Mouse (Mus musculus): ENCODE results near the gene Aff1. TPM values are rescaled to one million over a fixed set of nuclear protein-coding genes. Genes with fewer than 3 reads are reported as not detected.

Gene Aff1
- total RNA-seq, 2 experiments from 2014 or later, result 30.1 to 39.8 TPM

DNA sequence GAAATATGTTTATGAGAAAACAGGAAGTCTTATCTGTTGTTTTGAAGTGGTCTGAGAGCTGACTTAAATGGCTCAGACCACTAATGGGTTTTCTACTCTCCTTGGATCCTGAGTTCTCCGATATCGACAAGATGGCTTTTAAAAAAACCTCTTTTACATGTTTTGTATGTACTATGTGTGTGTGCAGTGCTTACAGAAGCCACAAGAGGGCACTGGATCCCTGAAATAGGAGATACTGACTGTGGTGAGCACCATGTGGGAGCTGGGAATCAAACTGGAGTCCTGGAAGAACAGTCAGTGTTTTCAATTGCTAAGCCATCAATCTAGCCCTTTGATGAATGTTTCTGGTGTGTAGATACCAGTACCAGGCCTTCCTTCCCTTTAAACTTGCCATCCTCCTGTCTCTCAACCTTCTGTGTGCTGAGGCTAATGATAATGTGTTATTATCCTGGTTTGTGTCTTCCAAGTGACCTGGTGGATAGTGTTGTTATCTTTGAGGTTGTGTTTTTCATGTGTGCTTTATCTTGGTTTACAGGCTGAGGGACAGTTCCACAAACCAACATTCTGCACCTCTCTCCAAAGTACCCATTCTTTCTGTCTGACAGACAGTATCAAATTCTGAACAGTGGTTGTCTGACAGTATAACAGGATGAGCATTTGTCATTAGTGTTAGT, 73.7 kb downstream of the Aff1 start:
- DNase-seq, result no peak
- intact Hi-C loops (cut with DNase I), result no loop called here

DNA sequence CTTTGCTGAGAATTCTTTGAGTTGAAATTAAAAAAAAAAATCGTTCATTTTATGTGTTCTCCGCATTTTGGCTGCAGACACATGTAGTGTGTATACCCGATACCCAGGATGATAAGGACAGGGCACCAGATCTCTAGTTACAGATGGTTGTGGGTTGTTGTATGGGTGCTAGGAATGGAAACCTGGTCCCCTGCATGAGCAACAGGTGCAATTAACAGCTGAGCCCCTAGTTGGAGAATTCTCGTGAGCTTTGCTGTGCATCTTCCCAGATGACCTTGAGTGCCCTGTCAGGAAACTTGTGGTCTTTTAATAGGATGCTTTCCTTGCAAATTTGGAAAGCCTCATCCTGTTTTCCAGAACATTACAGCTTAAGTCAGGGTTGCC, 74.2 kb downstream of the Aff1 start:
- DNase-seq, result no peak
- intact Hi-C loops (cut with DNase I), result no loop called here

DNA sequence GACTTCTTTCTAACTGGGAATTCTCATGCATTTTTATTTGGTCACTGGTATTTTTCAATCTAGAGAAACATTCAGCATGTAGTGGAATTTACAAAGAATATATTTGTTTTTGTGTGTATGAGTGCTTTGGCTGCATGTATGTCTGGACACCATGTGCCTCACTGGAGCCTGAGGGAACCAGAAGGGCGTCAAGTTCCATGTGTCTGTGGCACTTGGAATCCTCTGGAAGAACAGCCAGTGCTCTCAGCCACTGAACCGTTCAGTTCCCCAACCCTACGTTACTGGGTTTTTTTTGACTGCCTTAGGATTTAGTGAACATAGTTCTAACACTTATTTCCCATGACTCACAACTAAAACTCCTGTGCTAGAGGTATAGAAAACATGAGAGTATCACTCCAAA, 76.8 kb downstream of the Aff1 start:
- DNase-seq, result no peak

DNA sequence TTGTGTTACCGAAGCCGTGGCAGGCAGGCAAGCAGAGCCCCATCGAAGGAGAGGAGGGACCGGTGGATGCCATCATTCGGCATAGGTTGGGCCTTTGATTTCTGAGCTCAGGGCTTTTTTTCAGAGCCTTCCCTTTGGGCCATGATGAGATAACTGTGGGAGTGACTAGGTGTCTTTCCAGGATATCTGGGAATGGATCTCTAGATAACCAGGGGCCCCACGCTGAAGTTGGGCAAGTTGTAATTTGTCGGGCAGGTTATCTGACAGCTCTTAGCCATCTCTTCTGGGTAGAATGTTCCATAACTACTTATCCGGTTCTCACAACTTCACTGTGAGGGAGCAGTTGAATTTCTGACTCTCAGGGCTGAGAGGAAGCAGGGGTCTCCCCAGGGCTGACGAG, 77.5 kb downstream of the Aff1 start:
- DNase-seq, result no peak
- intact Hi-C loops (cut with DNase I), result no loop called here

More for the DNA sequence above, 76.8 kb downstream of the Aff1 start:
- intact Hi-C loops (cut with DNase I), result no loop called here

DNA sequence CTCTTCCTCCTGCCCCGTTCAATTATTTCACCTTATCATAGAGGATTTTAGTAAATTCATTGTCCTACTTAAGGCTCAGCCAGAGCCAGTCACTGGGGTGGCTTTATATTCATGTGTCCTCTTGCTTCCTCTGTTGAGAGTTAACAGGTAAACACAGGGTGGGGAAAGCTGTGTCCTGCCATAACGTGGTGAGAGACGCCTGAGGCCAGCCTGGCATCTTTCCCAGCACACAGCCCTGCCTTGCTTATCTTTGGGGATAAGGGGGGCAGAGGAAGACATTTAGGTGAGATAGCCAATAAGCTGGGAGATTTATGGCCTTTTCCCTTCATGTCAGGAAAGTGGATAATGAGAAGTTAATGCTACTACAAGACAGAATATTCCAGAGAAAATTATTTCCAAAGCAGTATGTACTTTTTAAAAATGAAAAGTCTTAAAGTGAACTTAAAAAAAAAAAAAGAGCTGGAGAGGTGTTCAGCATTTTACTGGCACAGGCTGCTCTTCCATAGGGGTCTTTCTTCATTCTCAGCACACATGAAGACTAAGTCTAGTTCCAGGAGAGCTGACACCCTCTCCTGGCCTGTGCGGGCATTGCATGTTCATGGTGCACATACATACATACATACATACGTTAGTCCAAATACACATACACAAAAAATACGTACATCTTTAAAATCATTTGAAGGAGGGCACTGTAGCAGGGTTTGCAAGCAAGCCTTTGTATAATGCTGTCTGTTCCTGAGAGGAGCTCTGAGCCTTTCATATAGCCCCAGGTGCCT, 78.5 kb downstream of the Aff1 start:
- intact Hi-C loops (cut with DNase I), result no loop called here
- DNase-seq, result no peak

DNA sequence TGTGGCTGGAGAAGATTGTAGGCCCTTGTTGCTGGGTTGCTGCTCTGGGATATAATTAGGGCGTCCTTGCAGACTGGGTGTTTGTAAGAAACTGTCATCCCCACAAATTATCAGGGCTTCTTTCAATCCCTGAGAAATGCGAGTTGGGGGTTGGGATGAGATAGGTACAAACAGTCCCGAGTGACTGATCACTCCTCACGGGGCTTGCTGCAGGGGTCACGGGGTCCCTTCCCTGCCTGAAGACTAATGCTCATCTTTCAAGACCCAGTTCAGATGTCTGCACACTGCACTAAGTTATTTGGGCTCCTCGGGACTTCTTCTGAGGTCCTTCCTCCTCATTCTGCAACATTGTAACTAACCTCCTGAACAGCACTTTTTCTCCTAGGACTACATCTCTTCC, 79.2 kb downstream of the Aff1 start:
- intact Hi-C loops (cut with DNase I), result no loop called here
- no peak for DNase-seq

DNA sequence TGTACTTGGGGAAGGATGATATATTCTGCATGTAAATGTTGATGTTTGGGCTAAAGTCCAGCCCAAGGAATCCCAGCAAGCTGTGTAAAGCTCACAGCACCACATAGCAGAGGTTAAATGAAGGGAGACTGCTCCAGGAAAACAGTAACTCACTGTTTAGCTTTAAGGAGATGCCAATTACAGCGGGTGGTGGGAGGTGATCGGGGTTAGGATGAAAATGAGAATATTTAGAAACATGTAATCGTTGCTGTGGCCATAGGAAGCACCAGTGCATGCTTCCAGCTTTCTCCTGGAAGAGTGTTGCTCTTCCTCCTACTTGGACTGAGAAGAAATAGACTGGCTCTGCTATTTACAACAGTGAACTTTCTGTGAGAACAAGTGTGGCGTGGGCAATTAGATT, 80.1 kb downstream of the Aff1 start:
- intact Hi-C loops (cut with DNase I), result loop anchor here (2.0 kb wide), 1 partner anchor 13 kb away; no protein-coding TSS in a partner anchor
- DNase-seq, result no peak

DNA sequence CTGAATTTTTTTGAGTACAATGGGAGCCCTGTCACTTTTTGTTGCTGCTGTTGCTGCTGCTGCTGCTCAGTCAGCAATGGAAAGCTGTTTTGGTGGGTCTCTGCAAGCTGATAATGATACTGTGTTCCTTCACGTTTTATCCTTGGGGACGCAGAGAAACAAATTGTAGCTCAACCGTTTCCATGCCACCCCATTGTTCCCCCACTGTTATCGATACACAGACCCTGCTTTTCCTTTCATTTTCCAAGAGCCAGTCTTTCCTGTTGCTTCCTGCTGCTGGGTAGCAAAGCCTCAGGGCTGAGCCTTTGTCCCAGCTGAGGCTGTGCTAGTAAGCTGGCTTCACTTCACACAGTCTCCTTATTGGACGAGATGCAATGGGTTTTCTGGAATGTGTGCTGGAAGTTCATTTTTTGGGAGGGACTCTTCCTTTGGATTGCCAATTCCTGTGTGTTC, 81.0 kb downstream of the Aff1 start:
- intact Hi-C loops (cut with DNase I), result loop anchor here (2.0 kb wide), 1 partner anchor 14 kb away; no protein-coding TSS in a partner anchor
- DNase-seq, result no peak

DNA sequence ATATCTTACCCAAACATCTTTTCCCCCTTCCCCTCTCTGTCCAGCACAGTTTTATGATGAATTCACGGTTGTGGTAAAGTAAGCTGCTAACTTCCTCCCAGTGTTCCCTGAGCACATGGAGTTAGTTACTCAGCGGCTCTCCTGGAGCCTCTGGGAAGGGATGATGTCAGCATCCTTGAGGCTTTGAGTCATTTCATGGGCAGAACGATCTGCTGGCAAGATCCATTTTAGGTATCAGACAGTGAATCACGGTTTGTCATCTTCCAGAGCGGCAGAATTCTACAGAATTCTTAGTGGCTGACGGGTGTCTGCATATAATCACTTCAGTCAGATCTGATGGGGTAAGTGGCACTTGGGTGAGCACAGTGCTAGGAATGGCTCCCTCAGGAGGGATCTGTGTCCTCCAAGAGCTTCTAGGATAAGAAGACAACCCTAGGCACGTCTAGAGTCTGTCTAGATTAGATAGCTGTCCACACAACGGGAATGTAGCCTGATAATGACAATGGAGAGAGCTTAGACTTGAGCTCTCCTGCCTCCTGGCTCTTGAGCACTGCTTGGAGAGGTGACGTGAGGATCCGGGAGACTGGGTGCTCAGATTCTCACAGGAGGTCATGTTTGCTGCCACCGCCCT, 82.6 kb downstream of the Aff1 start:
- intact Hi-C loops (cut with DNase I), result no loop called here
- DNase-seq, result no peak

DNA sequence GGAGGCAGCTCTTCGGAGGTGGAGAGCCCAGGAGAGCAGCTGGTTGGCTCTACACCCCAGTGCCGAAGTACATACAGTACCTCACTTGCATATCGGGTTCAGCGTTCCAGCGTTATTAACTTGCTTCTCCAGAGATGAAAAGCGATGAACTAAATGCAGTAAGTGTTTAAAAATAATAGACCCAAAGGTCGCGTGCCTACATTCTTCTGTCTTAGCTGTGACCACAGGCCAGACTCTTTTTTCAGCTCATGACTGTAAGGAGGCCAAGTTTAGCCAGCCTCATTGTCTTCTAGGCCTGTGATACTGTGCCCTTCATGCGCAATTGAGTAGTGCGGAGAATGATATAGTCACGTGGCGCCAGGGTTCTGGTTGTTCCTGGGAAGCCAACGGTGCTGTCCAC, 83.3 kb downstream of the Aff1 start:
- intact Hi-C loops (cut with DNase I), result no loop called here
- no peak for DNase-seq

DNA sequence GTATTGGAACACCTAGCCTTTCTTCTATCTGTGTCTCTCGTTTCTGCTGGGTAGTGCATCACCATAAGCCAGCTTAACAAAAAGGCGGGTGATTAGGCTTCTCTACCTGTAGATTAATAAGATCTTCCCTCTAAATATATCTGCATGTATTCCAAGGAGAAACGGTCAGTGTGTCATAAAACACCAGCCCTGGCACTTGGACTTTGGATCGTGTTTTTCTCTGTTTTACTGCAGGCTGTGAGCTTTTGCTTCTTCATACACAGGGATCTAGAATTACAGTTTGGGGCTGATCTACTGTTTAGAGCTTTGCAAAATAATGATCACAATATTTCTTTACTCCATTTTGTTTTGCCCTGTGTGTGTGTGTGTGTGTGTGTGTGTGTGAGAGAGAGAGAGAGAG, 84.7 kb downstream of the Aff1 start:
- intact Hi-C loops (cut with DNase I), result no loop called here
- DNase-seq, result no peak

DNA sequence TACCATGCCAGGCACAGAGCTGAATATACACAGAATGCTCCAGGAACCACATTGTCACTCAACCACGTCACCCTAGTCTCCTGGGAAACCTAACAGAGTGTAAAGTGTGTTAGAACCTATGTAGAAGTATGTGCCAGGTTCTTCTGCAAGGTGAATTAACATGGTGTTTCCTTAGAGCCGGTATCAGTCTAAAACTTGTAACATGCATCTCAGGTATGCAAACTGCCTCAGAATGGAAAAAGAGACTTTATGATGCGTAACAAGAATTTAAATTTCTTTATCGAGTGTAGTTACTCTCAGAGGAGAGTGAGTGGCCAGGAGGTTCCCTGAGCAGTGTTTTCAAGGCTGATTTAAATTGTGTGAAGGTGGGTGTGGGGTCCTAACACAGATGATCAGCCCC, 85.3 kb downstream of the Aff1 start:
- DNase-seq, result no peak
- intact Hi-C loops (cut with DNase I), result no loop called here

DNA sequence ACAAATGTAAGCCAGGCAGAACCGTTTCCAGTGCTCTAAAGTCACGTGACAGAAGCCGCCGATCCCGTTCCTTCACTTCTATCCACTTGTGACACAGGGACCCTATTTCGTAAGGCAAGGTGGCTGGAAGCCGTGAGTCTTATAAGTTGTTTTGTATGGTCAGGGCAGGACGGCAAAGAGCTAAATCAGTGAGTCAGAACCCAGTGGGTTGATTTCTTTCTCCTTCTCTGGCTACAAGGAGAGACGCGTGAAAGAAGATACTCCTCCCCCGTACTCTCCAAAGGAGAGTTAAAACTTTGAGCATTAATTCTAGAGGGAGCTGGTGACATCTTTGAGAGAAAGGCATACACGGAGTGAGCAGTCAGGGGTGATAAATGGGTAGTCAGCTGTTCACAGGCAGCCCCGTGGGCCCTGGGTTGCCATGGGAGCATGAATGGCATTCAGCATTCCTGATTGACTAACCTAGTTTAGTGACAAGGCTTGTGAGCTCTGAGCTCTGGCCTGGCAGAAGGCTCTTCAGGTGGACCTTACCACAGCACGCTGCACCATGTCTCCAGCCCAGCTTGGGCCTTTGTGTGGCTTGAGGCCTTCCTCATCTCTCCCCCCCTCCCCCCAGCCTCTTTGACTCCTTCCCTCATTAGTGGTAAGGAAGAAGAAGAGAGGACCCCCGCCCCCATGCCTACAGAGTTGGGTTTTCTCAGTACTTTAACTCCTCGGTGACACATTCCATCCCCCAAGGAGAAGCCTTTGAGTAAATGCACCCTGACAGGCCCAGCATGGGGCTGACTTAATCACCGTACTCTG, 86.3 kb downstream of the Aff1 start:
- intact Hi-C loops (cut with DNase I), result no loop called here
- DNase-seq, result peak in 1 of 2 experiments; percentile 38

DNA sequence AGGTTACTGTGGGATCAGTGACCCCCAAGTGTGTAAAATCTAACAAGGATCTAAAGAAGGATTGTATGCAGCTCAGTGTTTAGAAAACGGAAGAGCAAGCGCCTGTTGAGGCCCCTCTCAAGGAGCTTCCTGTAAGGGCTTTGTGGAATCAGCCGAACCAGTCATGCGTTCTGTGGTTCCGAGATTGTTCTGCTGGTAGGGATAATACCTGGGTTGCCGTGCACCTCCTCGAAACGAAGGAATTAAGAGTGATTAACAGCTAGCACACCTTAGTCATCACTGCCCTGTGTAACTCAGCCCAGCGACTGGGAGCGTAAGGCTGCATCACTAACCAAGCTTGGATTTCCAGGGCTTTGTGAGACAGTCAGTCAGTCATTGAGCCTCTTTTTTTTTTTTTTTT, 87.7 kb downstream of the Aff1 start:
- DNase-seq, result no peak
- intact Hi-C loops (cut with DNase I), result loop anchor here (2.0 kb wide), 1 partner anchor 37 kb away; no protein-coding TSS in a partner anchor

DNA sequence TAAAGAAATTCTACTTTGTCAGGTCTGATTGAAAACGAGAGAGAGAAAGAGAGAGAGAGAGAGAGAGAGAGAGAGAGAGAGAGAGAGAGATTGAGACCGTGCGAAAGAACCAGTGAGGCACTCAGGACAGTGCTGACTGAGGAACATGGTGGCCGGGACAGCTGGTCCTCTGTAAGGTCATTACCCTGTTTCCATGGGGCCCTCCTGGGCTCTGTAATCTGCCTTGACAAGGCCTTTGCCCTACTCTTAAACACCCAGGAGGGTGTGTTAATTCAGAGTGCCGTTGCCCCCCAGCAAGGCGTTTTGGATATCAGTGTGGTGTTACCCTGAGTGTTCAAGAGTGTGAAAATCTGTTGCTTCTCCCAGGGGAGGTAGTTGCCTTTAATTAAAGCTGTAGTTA, 88.1 kb downstream of the Aff1 start:
- no peak for DNase-seq
- intact Hi-C loops (cut with DNase I), result loop anchor here (2.0 kb wide), 1 partner anchor 37 kb away; no protein-coding TSS in a partner anchor

DNA sequence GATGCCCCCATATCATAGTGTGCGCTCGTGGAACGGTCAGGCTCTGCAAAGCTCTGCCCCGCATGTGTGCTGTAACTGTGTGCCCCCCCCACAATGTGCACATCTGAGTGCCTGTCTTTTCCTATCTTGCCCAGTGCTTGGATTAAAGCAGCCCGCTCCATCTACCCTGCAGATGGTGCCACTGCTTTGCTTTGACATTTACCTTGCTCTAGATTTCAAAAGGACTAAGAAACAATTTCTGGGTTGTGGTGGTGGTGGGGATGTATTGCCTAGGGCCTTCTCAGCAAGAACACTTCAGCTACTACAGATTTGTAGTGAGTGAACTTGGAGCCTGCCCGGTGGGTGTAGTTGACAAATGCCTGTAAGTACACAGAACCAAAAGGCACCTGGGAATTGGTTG, 88.7 kb downstream of the Aff1 start:
- no peak for DNase-seq
- intact Hi-C loops (cut with DNase I), result loop anchor here (2.0 kb wide), 1 partner anchor 36 kb away; no protein-coding TSS in a partner anchor

DNA sequence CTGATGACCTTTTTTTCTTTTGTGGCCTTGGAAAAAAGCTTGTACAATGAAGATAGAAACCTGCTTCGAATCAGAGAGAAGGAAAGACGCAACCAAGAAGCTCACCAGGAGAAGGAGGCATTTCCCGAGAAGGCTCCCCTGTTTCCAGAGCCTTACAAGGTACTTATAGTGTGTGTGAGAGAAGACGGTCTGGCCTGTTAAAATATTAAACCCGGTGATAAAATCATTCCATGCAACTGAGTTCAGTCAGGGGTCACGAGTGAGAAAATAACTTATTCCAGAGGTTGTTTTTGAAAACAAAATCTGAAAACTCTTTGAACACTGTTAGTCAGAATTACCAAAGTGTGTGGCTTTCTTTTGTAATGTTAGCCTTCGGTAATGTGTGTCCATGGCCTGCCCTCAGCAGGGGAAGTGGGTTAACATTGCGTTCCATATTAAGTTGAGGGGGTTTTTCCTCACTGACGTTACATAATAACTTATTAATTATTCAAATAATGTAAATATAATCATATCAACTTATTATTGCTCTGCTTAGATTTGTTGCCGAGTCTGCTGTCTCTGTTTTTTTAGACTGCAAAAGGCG, 91.0 kb downstream of the Aff1 start:
- no peak for DNase-seq
- intact Hi-C loops (cut with DNase I), result no loop called here

DNA sequence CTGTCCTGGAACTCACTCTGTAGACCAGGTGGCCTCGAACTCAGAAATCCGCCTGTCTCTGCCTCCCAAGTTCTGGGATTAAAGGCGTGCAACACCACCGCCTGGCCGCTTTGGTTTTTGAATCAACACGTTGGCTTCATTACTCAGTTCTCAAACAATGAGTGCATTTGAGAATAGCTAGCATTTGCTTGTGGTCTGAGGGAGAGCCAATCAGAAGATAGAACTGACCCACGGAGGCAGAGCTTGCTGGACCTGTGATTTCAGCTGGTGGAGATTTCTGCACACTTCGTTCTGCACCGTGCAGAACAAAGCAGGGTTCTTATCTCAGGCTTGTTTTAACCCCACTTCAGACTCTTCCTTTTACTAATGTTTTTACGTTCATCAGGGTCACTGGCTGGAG, 93.9 kb downstream of the Aff1 start:
- intact Hi-C loops (cut with DNase I), result no loop called here
- no peak for DNase-seq

DNA sequence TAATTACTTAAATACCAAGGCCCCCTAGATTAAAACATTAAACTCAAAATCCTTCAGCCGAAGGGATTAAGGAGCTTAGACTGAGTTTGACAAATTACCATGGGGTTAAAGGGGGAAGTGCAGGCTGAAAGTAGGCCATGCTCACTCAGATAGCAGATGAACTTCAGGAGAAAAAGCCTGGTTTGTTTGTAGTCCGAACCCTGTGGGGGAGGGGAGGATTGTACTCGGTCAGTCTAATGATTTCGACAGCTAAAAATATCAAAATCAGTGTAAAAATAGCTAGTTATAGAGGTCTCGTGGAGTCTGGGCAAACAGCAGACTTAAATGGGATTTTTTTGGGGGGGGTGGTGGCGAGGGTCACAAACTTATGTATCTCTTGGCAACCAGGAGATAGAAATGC, 96.3 kb downstream of the Aff1 start:
- intact Hi-C loops (cut with DNase I), result no loop called here
- DNase-seq, result no peak

DNA sequence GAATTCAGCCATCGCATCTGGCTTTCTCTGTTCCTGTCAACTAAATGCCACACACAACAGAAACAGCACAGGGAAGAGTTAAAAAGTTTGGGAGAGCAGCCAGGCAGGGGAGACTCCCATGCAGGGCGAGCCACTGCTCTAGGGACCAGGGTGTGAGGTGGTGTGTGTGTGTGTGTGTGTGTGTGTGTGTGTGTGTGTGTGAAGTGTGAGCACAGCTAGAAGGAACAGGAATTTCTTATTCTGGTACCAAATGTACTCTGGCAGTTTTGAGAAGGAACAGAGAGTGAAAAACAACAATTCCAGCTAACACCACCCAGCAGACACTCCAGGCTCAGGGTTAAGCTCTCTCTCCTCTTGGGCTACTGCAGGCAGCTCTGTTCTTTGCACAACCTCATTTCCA, 96.8 kb downstream of the Aff1 start:
- intact Hi-C loops (cut with DNase I), result no loop called here

More for the DNA sequence above, 96.8 kb downstream of the Aff1 start:
- DNase-seq, result peak in 1 of 2 experiments; percentile 70

Data from gastrocnemius, postnatal 36 days (tissue).